Mouse (Mus musculus) right cerebral cortex, postnatal 10 days (tissue): ENCODE data around the gene Il11.
"Not testable (repeated sequence)": the region's sequence is repeated elsewhere in the genome, so short reads cannot be mapped to it uniquely, and the experiment has no call there.

Experiments used
- DNase-seq, 2 experiments: peaks; one replicate each; pipeline ENCODE4 v3.0.0; 2021; ENCODE audit warnings: low spot score in 2 of 2

The Il11 gene

DNA sequence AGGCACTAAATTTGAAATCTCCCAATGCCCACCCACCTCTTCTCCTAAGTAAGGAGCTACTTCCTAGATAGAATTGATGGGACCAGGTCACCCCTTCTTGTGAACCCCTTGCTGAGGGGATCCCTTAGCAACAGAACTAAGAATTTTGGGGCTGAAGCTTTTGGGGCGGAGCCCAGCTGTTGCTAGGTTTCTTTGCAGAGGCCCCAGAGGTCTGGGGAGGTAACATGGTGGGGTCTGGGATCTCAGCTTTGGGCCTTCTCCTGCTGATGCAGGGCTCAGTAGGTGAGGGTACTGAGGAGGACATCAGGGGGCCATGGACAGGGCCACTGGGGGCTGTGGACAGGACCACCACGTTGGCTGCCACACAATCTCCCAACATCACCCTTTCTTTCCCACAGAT, at the start of gene Il11, which contains the start of gene Tmem190:
Gene Il11, minus strand, starts transcription at position 101 of the 400 bp plus-strand sequence.
Gene Tmem190, plus strand, starts transcription at position 179 of the 400 bp plus-strand sequence.
- DNase-seq: no peak

DNA sequence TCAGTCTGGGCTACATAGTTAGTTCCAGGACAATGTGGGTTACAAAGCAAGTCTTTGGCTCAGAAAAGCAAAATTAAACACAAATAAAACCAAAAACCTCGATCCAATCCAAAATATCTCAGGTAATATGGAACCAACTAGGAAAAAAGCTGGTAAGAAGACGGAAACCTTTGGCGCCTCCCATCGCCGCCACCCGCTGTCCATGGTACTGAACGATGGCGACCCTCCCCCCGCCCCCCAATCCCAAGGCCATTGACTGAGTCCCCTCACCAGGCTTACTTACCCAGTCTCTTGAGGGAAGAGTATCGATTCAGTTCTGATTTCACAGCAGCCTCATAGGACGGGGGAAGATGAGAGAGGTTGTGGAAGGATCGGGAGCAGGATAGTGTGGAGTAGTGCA, 47.8 kb upstream of the Il11 start:
- no peak for DNase-seq

DNA sequence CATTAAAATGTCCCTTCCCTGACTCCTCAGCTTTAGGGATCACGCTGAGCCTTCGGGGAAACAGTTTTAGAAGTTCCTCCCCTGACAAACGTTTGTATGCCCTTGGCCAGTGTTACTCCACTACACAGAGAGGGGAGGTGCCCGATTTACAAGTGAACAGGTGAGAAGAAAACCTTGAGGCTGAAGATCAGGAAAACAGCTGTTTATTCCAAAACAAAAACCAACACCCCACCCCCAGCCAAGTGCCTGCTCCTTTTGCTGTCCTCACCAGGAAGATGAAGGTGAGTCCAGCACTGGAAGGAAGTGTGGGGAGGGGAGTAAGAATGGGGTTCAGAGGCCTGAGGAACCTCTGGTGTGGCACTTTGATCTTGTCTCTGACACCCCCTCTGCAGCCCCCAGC, 42.7 kb upstream of the Il11 start:
- DNase-seq: no peak

DNA sequence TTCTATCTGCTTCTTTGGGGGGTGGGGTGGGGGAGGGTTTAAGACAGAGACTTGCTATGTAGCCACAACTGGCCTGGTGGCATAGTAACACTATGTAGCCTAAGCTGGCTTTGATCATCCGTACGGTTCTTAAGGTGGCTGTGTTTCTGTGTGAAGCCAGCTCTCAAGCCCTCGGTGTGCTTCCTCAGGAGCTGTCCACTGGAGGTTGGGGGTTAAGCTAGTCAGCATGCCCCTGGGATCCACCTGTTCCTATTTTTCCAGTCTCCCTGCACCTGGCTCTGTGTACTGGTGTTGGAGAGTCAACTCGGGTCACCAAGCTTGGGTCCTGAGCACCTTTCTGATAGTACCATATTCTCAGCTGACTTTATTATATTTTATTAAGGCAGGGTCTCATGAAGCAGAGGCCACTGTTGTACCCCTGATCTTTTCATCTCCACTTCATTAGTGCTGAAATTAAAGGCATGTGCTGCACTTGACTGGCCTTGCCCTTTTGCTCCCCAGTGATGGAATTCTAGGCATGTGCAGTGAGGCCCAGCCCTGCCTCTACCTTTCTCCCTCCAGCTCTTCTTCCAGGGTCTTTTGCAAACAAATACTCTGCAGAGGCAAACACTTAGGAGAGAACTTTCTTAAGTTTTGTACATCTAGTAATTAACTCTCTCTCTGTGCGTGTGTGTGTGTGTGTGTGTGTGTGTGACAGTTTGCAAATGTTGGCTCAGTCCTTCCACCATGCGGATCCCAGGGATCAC, 39.7 kb upstream of the Il11 start:
- DNase-seq: no peak

DNA sequence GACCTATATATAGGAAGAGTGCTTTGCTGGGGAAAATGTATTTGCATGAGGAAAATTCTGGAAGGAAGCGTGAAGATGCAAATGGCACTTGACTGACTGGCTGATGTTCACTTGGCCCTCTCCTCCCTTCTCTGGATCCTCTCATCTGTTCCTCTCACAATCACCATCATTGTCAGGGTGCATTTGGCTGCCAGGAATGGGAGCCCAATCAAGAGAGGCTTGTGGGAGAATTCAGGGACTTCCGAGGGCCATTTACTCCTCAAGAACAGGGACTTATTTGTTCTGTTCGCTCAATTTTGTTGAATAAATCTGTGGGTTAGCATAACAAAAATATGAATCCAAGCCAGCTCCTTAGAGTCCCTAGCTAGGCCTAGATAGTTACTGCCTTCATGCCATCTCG, 39.0 kb upstream of the Il11 start:
- DNase-seq: peak; percentile 72 to 78

DNA sequence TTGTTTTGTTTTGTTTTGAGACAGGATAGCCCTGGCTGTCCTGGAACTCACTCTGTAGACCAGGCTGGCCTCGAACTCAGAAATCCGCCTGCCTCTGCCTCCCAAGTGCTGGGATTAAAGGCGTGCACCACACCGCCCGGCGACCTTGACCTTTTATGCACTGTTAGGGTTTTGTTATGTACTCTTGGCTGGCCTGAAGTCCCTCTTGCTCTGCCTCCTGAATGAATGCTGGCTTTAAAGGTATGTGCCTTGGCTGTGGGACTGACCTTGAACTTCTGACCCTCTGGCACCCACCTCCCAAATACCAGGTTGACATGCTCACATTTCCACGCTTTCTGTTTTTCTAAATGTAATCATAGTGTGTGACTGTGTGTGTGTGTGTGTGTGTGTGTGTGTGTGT, 38.3 kb upstream of the Il11 start:
- not testable (repeated sequence) for DNase-seq

DNA sequence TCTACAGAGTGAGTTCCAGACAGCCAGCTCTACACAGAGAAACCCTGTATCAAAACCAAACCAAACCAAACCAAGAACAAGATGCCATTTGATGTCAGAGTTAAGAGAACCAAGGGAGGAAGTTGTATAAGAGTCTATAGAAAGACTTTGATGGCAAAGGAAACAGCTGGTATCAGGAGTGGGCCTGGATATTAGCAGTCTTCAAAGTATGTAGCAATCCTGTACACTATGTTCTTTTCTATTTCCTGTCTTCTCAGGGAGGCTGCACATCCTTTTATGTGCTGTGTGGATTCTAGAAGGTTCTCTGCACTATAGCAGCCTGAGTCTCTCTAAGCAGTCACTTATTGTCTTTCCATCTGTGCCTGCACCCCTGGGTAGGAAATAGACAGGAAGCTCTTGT, 33.9 kb upstream of the Il11 start:
- no peak for DNase-seq

DNA sequence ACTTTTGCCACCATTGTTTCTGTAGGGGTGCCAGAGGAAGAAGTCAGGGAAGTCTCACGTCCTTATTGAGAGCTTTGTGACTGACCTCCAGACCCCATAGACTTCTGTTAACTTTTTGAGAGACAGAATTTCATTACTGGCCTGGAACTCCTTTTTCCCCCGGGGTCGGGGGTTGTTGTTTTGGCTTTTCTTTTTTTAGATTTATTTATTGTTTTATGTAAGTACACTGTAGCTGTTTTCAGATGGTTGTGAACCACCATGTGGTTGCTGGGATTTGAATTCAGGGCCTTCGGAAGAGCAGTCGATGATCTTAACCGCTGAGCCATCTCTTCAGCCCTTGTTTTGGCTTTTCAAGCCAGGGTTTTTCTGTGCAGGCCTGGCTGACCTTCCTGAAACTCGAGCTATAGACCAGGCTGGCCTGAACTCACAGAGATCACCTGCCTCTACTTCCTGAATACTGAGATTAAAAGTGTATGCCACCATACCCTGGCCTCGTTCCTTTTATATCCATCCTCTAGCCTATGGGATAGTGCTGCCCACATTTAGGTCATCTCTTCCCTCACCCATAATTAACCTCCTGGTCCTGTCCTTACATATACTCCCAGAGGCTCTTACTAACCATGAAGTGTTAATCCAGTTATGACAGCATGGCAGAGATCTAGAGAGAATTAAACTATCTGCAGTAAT, 30.6 kb upstream of the Il11 start:
- no peak for DNase-seq

DNA sequence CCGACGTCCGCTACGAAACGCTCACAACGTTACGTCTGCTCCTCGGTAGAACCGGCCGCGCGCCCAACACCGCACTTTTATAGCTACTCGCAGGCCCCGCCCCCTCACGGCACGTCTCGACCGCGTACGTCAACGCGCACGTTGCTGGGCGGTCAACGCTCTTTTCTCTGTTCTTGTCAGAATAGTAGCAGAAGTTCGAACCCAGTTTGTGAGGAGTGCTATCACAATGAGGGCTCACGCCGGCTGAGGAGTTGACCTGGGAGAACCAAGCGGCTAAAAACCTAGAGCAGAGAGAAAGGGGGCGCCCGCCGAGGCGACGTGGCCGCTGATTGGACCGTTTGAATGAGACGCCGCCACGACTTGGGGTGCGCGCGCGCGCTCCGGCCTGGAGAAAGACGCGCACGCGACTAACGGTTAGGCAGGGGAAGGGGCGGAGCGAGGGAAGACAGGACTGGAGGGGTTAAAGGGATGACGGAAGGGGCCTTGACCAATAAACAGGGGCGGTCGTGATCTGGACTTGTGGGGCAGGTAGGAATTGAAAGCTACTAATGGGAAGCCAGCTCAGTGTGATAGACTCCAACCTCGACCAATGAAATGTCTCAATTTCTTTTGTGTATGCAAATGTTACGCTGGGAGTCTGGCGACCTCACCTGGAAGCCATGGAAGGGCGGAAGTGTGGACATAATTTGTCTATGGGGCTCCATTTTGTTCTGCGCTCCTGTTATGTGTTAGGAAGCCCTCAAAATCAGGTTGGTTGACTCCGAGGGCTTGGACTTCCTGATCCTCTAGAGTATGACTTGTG, 29.8 kb upstream of the Il11 start, which contains the start of gene Ube2s:
Gene Ube2s, minus strand, starts transcription at position 288 of the 802 bp plus-strand sequence.
- DNase-seq: peak; percentile 99 to 100

DNA sequence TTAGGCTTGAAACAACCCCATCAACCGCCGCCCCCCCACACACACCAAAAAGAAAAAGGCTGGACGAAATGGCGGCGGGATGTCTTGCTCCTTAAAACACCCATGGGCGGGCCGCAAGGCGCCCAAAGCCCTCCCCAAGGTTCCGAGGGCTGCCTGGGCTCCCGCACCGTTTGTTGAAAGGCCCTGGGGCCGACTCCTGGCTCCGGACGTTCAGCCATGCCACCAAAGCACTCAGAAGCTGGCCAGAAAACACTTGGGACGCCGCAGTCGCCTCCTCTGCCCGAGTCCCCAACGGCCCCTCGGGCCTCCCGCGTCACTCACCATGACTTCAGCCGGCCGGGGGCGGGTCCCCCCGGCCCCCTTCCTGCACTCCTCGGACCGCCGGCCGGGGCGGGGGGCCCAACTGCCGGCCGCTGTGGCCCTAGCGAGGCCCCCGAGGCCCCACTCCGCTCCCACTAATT, 29.2 kb upstream of the Il11 start:
- DNase-seq: peak; percentile 61 to 63

DNA sequence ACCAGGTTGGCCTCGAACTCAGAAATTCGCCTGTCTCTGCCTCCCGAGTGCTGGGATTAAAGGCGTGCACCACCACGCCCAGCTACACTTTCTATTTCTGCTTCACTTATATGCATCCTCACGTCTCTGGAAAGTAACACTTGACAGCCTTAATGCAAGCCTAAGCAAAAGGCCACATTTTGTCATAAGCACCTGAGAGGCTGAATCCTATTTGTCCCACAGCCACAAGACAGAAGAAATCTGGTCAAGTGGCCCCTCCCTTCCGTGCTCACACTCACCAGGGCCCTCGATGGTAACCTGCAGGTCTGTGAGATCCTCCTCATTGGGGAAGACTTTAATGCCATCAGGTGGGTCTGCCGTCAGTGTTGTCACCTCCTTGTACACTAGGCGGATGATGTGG, 28.5 kb upstream of the Il11 start:
- not testable (repeated sequence) for DNase-seq

DNA sequence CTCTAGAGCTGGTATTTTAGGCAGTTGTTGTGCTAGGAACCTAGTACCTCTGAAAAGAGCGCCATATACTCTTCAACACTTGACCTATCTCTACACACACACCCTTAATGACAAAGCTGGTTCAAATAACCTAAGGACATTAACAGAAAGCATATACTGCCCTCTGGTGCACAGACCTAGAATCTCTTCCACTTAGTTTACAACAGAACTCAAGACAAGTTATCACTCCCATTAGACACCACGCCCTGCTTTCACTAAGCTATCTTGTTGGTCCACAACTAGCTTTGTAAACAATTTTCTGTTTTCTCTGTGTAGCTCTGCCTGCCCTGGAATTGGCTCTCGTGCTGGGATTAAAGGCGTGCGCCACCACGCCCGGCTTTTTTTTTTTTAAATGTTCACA, 24.1 kb upstream of the Il11 start:
- DNase-seq: no peak

DNA sequence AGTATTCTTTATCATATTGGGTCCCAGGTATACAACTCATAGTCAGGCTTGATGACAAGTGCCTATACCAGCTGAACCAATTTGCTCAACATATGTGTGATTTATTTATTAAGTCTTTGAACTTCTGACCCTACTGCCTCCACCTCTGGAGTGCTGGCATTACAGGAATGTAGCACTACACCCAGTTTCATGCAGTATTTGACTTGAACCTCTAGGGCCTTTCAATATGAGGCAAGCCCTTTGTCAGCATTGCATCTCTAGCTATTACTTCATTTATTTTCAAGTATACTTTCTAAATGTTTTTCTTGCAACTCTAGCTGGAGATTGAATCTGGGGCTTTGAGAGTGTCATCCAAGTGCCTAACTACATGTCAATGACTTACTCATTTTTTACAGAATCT, 19.6 kb upstream of the Il11 start:
- DNase-seq: no peak

DNA sequence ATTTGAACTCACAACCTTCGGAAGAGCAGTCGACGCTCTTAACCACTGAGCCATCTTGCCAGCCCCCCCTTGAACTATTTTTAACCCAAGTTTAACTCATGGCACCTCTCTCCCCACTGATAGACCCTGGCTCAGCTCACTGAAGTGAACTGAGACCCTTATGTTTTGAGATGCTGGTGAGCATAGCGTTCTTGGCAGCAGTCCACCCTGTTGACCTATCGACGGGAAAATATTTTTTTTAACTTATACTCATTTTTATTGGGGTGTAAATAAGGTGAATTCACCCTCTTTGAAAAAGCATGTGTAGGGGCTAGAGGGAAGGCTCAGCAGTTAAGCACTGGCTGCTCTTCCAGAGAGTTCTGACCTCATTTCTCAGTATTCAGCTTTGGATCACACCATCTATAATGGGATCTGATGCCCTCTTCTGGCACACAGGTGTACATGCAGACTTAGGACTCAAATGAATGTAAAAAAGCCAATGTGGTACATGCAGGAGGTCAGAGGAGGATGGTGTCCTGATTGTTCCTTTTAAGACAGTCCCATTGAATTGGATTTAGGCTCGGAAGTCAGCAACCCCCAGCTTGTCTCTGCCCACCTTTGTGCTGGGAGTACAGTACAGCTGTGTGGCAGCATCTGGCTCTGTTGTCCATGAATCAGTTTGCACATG, 13.2 kb upstream of the Il11 start:
- peak in 1 of 2 experiments; percentile 55 for DNase-seq

DNA sequence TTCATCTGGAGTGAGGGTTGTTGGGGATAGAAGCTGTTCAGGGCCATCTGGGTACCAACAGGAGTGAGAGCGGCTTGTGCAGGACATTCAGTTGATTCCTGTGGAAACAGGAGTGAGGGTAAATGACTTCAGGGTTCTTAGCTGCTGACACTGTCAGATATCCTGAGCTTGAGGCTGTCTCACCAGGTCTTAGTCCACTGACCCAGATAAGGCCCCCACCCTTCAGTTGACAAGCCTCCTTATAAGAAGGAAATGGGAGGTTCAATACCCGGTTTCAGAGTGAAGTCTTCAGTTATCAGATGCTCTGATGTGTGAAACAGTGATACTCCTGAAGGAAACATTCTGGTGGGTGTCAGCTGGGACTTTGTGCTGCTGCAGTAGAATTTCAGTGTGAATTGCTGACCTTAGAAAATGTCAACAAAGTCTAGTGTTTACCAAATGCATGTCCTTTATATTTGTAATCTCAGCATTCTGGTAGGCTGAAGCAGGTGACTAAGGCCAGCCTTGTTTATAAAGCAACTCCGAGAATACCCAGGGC, 12.0 kb upstream of the Il11 start:
- DNase-seq: no peak

DNA sequence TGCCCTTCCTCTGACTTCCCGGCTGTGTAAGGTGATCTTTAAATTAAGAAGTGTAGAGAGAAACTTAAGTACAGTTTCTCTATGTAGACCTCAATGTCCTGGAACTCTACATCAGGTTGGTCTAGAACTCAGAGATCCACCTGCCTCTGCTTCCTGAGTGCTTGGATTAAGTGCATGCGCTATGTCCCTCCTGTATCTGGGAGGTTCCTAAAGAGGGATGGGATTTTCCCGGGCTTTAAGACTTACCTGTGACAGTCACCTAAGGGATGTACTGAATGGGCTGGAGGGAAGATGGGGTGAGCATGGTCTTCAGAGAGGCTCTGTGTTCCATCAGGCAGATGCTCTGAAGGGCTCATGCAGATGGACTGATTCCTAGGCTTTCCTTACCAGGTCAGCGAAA, 11.0 kb upstream of the Il11 start:
- no peak for DNase-seq

DNA sequence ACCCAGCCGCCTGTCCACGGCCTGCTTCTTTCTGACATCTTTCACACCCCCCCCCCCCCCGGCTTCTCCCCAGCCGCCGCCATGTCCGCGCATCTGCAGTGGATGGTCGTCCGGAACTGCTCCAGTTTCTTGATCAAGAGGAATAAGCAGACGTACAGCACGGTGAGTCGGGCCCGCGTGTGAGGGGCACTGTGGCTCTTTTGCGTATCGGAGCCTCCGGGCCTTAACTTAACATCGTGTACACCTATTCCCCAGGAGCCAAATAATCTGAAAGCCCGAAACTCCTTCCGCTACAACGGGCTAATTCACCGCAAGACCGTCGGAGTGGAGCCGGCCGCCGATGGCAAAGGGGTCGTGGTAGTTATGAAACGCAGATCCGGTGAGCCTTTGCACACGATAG, 10.6 kb upstream of the Il11 start:
- DNase-seq: not testable (repeated sequence)

DNA sequence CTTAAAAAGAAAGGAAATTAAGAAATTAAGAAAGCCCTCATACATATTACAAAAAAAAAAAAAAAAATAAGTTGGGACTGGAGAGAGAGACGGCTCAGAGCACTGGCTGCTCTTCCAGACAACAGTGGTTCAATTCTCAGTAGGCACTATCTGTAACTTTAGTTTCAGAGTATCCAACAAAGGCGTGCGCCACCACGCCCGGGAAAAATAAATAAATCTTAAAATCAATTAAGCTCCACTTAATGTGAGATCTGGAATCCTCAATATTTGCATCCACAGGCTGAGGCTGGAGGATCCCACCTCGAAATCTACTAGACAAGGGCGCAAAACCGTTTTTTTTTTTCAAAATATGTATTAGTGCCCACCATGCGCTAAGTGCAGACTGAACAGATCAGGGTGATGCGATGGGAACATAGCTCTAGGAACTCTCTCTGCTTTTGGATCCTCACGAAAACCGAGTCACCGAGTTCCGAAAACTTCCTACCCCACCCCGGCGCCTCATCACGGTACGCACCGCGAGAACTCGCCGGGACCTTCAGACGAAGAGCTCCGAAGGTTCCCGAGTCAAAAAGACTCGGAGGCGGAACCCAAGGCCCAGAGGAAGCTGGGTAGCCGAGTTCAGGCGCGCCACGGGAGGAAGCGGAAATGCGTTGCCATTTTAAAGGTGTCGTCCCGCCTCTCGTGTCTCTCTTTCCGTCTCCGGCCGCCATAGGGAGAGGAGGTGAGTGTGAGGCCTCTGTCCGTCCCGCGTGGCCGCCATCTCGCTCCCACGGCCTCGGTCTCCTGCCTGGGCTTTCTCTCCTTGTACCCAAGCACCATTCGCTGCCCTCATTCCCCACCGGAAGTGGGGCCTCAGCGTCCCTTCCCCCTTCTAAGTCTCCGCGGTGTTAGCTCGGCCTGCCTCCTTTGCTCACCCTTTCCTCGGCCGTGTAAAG, 9.9 kb upstream of the Il11 start, which contains the start of gene Rpl28:
Gene Rpl28, plus strand, starts transcription at position 597 of the 935 bp plus-strand sequence.
- peak; percentile 98 for DNase-seq

DNA sequence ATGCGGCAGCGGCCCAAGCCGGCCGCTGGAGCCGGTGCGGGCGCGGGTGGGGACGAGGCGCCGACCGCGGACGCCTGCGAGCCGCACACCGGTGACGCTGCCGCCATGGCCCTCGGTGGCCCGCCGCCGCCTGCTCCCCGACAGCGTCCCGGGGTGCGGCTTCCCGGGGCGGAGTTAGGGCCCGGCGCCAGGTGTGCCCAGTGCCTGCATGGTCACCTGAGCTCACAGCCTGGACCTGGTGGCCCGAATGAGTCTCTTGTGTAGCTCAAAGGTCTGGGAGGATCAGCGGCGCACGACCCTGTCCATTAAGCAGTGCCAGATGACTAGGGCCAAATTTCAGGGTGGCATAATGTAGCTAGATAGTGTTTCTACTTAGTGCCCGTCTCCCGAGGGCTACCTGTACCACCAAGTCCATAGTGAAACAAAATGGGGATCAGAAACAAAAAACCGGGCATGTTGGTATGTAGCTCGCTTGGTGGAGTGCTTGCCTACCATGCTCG, 6.8 kb upstream of the Il11 start, which contains the start of gene Tmem238:
Gene Tmem238, minus strand, starts transcription at position 221 of the 500 bp plus-strand sequence.
- peak in 1 of 2 experiments; percentile 41 for DNase-seq
